ENCODE assay signal across 8 mouse cellular contexts in the genomic region with DNA sequence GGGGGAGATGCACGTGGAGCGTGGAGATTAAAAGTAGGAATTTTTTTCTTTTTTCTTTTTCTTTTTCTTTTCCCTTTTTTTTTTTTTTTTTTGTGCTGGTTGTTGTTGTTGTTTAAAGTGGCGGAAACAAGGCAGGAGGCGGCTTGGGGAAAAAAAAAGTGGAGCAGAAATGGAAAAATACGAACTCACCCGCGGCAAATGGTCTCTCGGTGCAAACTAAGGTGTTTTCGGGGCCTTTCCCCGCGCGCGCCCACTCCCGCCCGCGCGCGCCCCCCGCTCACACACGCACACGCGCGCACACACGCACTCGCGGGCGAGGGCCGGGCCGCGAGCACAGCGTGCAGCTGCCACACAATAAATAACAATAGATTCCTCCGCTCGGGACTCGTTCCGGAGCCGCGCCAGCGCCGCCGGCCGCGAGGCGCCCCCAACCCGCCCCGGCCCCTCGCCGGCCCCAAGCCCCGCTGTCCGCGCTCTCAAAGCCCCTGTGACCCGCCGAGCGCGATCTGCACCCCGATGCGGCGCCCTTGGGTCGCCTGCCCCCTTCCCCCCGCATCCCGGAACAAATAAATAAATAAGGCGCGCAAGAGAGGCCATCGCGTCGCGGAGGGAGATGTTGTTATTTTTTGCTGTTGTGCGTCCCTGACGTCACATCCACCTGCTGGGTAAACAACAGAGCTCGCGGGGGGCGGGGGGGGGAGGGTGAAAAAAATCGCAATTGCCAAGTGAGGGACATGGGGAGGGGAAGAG. TPM values are rescaled to one million over a fixed set of nuclear protein-coding genes. Genes with fewer than 3 reads are reported as not detected.
A peak's percentile ranks its signal among the peaks of the same experiment; 100 is the strongest.
DNase-seq lines count a peak whose midpoint lies in the region; ATAC-seq and TF ChIP-seq lines count a peak whose summit lies in the region.

A gene (minus strand): TSS at position 363 of the 750 bp plus-strand sequence.

- TF ChIP-seq CTCF in bone marrow, adult 2 months (IDR thresholded peaks at IDR 0.05; ENCODE audit: control insufficient read depth, insufficient read depth, low read length) = no peak

- peak; percentile 42; the same call in 1 of the 2 replicates for TF ChIP-seq POLR2A in bone marrow, adult 2 months (IDR thresholded peaks at IDR 0.05; ENCODE audit: borderline replicate concordance, control insufficient read depth, low read depth, low read length)

- H3K9ac ChIP-seq in heart, embryonic 11.5 days (ENCODE audit: low read depth, low read length) = peak within 1 kb of the TSS; percentile 95
- H3K9ac ChIP-seq in kidney, embryonic 15.5 days = peak within 1 kb of the TSS; percentile 90

- DNase-seq in A20 (ENCODE audit: low read depth, low spot score) (peak; percentile 96), liver (peak; percentile 73)
- peak; percentile 33 to 69 for DNase-seq in monocyte, adult 2 months (ENCODE audit: low read depth in 1 of 2, low spot score in 2 of 2)
- peak; percentile 29 to 51 for DNase-seq in spleen, postnatal 14 days (ENCODE audit: low spot score in 2 of 2)

- no peaks in the 10 kb centered on the region for H3K4me1 ChIP-seq in bone marrow, adult 2 months (ENCODE audit: control insufficient read depth, insufficient read depth, low read length)
- H3K4me1 ChIP-seq in heart, embryonic 11.5 days (ENCODE audit: control insufficient read depth, insufficient read depth, low read length) = peaks cover 2% of the 10 kb centered on the region; the same call in 1 of the 2 replicates
- peaks cover 17% of the 10 kb centered on the region for H3K4me1 ChIP-seq in kidney, embryonic 15.5 days

- peak within 1 kb of the TSS; percentile 91 for H3K4me3 ChIP-seq in bone marrow, adult 2 months (replicated peaks; ENCODE audit: control insufficient read depth, low read depth, low read length)
- H3K4me3 ChIP-seq in heart, embryonic 11.5 days (ENCODE audit: low read depth, low read length) = peak within 1 kb of the TSS; percentile 90
- peak within 1 kb of the TSS; percentile 77 for H3K4me3 ChIP-seq in kidney, embryonic 15.5 days (replicated peaks)

- H3K27me3 ChIP-seq in heart, embryonic 11.5 days (ENCODE audit: control insufficient read depth, insufficient read depth, low read length) = no peaks in the 10 kb centered on the region
- H3K27me3 ChIP-seq in kidney, embryonic 15.5 days = no peaks in the 10 kb centered on the region

- peak; percentile 53 for ATAC-seq in erythroblast, adult 5-6 weeks (replicated peaks; ENCODE audit: low FRiP score, poor library complexity, severe bottlenecking)
- peak; percentile 39 for ATAC-seq in heart, embryonic 11.5 days (replicated peaks; ENCODE audit: insufficient number of reproducible peaks, low FRiP score, low TSS enrichment)
- ATAC-seq in kidney, embryonic 15.5 days (replicated peaks; ENCODE audit: low FRiP score) = no peak

- H3K9me3 ChIP-seq in heart, embryonic 11.5 days (replicated peaks; ENCODE audit: control insufficient read depth, low read length) = 0 out of 2 replicates have a peak, but pooled peaks cover 5% of the 10 kb centered on the region
- H3K9me3 ChIP-seq in kidney, embryonic 15.5 days (replicated peaks) = peaks cover 5% of the 10 kb centered on the region; the same call in 1 of the 2 replicates

- H3K36me3 ChIP-seq in heart, embryonic 11.5 days (ENCODE audit: control insufficient read depth, insufficient read depth, low read length) = 0 out of 2 replicates have a peak, but pooled peaks cover 2% of the 10 kb centered on the region
- peaks cover 15% of the 10 kb centered on the region for H3K36me3 ChIP-seq in kidney, embryonic 15.5 days

- peak within 1 kb of the TSS; percentile 94 for H3K4me2 ChIP-seq in heart, embryonic 11.5 days
- H3K4me2 ChIP-seq in kidney, embryonic 15.5 days = peak within 1 kb of the TSS; percentile 88

- peak within 1 kb of the TSS; percentile 90 for H3K27ac ChIP-seq in bone marrow, adult 2 months (ENCODE audit: control insufficient read depth, insufficient read depth, low read depth, low read length, poor library complexity)
- peak within 1 kb of the TSS; percentile 100 for H3K27ac ChIP-seq in heart, embryonic 11.5 days (ENCODE audit: low read depth, low read length)
- H3K27ac ChIP-seq in kidney, embryonic 15.5 days = peak within 1 kb of the TSS; percentile 100

- under 1% methylated on average over 69 of the region's 72 CpGs for WGBS in bone marrow, adult 2 months
- under 1% methylated on average over 62 of the region's 72 CpGs for WGBS in heart, embryonic 11.5 days (ENCODE audit: insufficient replicate concordance)
- WGBS in kidney, embryonic 15.5 days = under 1% methylated on average over 72 of the region's 72 CpGs

RNA-seq across cellular contexts. Expression of the gene that starts here (rescaled TPM):
- 46.2 and 93.7 TPM in 2 replicates for polyA plus RNA-seq in bone marrow, adult 2 months (2011; ENCODE audit: insufficient read depth, insufficient read length, low replicate concordance, missing spikeins)
- 10.7 and 26.5 TPM in 2 replicates for total RNA-seq in erythroblast, adult 5-6 weeks (2015; ENCODE audit: low replicate concordance)
- total RNA-seq in erythroblast, adult 5-6 weeks (2017; ENCODE audit: low replicate concordance) = 12.3 and 19.5 TPM in 2 replicates
- polyA plus RNA-seq in heart, embryonic 11.5 days (2014; fragmentation: Nextera tagmentation; extraction: Ambion mirVana) = 97.9 and 110 TPM in 2 replicates
- 50.2 and 55.0 TPM in 2 replicates for polyA plus RNA-seq in kidney, embryonic 15.5 days (2015; fragmentation: Nextera tagmentation; extraction: Ambion mirVana)

Comparison
In these comparisons a context has a peak if more than half of its experiments do, and no peak if none do; other contexts are left out.
1. DNase-seq: peak in every context shown above with its lines; median percentile 96 in A20; 73 in liver; 51 in monocyte, adult 2 months; 40 in spleen, postnatal 14 days.